Mouse (Mus musculus): Measurements from ENCODE around the gene Fblim1. TPM values are rescaled to one million over a fixed set of nuclear protein-coding genes. Genes with fewer than 3 reads are reported as not detected.
A peak's percentile ranks its signal among the peaks of the same experiment; 100 is the strongest.

Fblim1 gene
- total RNA-seq, 2 experiments from 2014 or later: 0.96 to 1.6 TPM

- no peak for DNase-seq (ENCODE audit: low spot score in 2 of 2)
- intact Hi-C loops (cut with DNase I): no loop called here
These were observed 21.6 kb upstream of the Fblim1 start for GRCm38 (mm10) chr4:141627502-141627901.

DNA sequence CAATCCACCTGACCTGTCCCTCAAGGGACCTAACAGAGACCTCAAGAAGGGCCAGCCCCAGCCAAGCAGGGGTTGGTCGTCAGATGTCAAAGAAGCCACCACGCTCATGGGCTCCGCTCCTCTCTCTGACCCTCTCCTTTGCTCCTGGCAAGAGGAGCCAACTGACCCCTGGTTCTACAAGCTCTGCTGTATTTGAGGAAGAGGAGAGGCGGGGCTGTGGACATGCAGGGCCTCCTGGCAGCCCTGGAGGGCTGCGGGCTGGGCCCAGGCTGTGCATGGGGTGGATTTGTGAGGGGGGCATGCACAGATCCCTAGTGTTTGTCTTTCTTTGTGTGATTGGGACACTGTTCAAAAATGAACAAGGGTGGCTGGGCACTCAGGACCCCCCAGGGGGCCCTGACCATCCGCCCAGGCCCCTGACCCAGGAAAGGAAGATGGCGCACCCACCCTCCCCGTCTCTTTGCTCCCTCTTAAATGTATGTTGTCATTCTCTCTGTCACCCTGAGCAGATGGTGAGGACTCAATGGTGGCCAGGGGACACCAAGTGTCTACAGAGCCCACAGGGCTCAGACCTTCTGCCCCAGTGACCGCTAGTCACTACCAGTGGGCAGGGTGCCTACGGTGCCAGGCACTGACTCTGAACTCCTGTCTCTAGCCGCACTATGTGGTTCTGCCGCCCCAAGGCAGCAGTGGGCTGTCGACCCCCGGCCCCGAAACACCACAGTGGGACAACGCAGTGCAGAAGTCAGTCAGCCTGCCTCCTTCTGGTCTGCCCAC, 20.1 kb upstream of the Fblim1 start:
- no peak for DNase-seq (ENCODE audit: low spot score in 2 of 2)
- intact Hi-C loops (cut with DNase I): no loop called here

GRCm38 (mm10) chr4:141624983-141625773, 19.3 kb upstream of the Fblim1 start:
- intact Hi-C loops (cut with DNase I): no loop called here
- peak; percentile 30 to 35 for DNase-seq (ENCODE audit: low spot score in 2 of 2)

DNA sequence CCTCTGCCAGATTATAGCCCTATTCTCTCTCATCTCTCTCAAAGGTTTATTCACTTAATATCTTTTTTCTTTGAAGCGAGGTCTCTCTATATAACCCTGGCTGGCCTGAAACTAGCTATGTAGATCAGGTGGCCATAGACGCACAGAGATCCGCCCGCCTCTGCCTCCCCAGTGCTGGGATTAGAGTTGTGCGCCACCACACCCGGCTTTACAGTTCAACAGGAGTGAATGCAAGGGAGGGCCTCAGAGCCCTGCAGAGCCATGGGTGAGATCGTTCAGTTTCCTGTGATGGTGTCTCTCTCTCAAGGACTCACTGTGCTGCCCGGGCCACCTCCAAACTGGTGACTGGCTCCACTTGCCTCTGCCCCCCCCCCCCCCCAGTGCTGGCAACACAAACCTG, 18.2 kb upstream of the Fblim1 start:
- intact Hi-C loops (cut with DNase I): no loop called here

GRCm38 (mm10) chr4:141623666-141624065, 17.8 kb upstream of the Fblim1 start, which contains the start of gene Slc25a34:
TSS of gene Slc25a34 (minus strand) at chr4:141623821.
- intact Hi-C loops (cut with DNase I): no loop called here
- DNase-seq (ENCODE audit: low spot score in 2 of 2): no peak

More for the DNA sequence above, 18.2 kb upstream of the Fblim1 start:
- no peak for DNase-seq (ENCODE audit: low spot score in 2 of 2)

- no peak for DNase-seq (ENCODE audit: low spot score in 2 of 2)
- intact Hi-C loops (cut with DNase I): no loop called here
These were observed 17.1 kb upstream of the Fblim1 start for GRCm38 (mm10) chr4:141623037-141623436.

DNA sequence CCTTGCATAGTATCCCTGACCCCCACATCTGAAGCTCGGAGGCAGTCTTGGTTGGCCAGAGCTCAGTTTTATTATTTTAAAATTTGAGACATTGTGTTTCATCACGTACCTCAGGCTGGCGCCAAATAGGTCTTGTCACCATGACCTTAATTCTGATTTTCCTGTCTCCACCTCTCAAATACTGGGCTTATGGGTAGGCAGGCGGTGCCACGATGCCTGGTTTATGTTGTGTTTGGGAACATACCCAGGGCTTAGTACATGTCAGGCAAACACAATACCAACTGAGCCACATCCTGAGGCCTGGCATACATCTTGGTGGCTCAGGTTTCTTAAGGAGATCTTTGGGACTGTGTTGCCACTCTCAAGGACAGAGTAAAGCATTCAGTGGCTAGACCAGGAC, 16.7 kb upstream of the Fblim1 start:
- no peak for DNase-seq (ENCODE audit: low spot score in 2 of 2)
- intact Hi-C loops (cut with DNase I): no loop called here

GRCm38 (mm10) chr4:141622091-141622490, 16.2 kb upstream of the Fblim1 start:
- intact Hi-C loops (cut with DNase I): no loop called here

GRCm38 (mm10) chr4:141621297-141621696, 15.4 kb upstream of the Fblim1 start:
- intact Hi-C loops (cut with DNase I): no loop called here
- DNase-seq (ENCODE audit: low spot score in 2 of 2): no peak

More at GRCm38 (mm10) chr4:141622091-141622490, 16.2 kb upstream of the Fblim1 start:
- no peak for DNase-seq (ENCODE audit: low spot score in 2 of 2)

DNA sequence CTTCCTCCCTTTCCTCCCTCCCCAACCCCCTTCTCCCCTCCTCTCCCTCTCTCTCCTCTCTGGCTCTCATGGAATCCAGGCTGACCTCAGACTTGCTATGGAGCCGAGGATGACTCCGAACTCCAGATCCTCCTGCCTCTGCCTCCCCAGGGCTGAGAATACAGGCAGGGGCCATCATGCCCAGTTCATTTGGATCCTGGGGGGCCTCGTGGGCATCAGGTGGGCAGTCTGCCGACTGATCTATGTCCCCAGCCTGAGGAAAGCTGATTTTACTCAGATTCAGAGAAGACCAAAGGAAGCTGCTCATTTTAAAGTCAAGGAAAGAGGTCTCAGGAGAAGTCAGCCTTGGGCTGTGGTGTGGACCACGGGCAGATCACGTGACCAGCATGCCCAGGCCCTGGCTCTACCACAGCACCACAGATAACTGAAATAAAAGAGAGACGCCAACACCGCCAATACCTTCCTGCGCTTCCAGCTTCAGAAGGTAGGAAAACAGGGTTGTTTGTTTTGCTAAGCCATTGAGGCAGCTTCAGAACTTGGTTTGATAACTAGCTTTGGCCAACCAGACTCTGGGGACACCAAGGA, 13.5 kb upstream of the Fblim1 start:
- no peak for DNase-seq (ENCODE audit: low spot score in 2 of 2)
- intact Hi-C loops (cut with DNase I): loop anchor here (5.0 kb wide), 1 partner anchor 228 kb away; the partner anchor contains the start of gene Ctrc

- intact Hi-C loops (cut with DNase I): loop anchor here (5.0 kb wide), 1 partner anchor 229 kb away; the partner anchor contains the start of gene Ctrc
- DNase-seq (ENCODE audit: low spot score in 2 of 2): no peak
These were observed 12.8 kb upstream of the Fblim1 start, which contains the start of gene Tmem82 for GRCm38 (mm10) chr4:141618565-141619243. TSS of gene Tmem82 (minus strand) at chr4:141618633.

DNA sequence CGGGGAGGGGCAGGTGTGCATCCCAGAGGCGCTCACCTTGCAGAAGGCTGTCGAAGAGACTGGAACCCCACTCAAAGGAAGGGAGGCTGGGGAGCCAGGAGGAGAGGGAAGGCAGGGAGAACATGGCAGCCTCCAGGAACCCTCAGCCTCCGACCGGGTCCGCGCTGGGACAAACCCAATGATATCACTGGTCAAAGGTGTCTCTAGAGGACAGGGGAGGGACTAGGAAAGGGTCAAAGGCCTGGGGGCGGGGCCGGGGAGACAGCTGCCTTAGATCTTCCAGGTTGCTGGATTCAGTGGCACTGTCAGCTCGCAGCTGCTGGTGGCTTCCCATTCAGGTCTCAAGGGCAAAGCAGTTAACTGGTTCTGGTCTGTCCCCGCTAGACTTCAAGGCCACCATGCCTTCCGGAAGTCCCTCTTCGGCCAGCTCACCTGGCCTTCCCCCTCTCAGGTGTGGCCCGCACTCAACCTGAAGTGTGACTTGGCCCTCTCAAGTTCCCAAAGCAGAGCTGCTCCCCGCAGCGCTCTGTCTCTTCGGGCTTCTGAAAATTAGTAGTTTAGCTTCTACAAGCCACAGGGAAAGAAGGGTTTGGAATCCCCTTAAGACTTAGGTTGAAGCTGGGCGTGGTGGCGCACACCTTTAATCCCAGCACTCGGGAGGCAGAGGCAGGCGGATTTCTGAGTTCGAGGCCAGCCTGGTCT, 12.1 kb upstream of the Fblim1 start:
- no peak for DNase-seq (ENCODE audit: low spot score in 2 of 2)
- intact Hi-C loops (cut with DNase I): loop anchor here (5.0 kb wide), 1 partner anchor 229 kb away; the partner anchor contains the start of gene Ctrc

- intact Hi-C loops (cut with DNase I): loop anchor here (5.0 kb wide), 1 partner anchor 230 kb away; the partner anchor contains the start of gene Ctrc
- DNase-seq (ENCODE audit: low spot score in 2 of 2): peak; percentile 31 to 35
These were observed 11.4 kb upstream of the Fblim1 start for GRCm38 (mm10) chr4:141617299-141617698.

- DNase-seq (ENCODE audit: low spot score in 2 of 2): no peak
- intact Hi-C loops (cut with DNase I): loop anchor here (5.0 kb wide), 1 partner anchor 230 kb away; the partner anchor contains the start of gene Ctrc
These were observed 10.9 kb upstream of the Fblim1 start for GRCm38 (mm10) chr4:141616811-141617210.

DNA sequence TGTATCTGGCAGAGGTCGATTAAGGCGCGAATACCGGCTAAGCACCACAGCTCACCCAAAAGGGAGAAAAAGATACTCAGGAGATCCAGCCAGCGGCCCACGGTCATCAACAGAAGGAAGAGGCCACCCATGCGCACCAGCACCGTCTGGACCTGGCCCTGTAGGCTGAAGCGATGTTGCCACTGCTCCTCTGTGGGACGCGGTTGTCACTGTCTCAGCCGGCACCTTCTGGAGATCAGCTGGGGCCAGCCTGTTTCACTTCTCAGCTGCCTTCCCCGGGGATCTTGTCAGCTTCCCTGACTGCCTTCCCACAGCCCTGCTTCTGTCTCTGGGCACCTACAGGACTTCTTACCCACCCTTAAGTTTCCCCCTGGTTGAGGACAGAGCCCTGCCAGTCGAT, 9.1 kb upstream of the Fblim1 start:
- intact Hi-C loops (cut with DNase I): loop anchor here (5.0 kb wide), 1 partner anchor 232 kb away; the partner anchor contains the start of gene Ctrc
- no peak for DNase-seq (ENCODE audit: low spot score in 2 of 2)

- no peak for DNase-seq (ENCODE audit: low spot score in 2 of 2)
- intact Hi-C loops (cut with DNase I): no loop called here
These were observed 3.6 kb upstream of the Fblim1 start for GRCm38 (mm10) chr4:141609538-141609937.

DNA sequence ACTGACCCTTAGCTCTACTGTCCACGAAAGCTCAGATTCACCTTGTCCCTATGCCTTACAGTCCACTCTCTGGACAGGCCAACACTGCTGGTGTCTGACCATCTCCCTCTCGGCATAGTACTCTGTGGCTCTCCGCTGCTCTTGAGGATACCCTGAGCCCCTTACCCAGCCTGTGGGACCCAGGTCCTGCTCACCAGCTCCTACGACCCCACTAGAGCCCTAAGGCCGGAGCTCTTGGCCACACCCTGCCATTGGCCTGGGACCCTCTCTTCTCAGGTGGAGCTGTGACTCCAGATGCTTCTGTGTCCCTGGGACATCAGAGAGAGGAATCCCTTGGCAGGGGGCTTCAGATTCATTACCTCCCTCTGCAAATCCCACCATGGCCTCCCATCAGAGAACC, 475 bp downstream of the Fblim1 start:
- DNase-seq (ENCODE audit: low spot score in 2 of 2): no peak
- intact Hi-C loops (cut with DNase I): no loop called here

GRCm38 (mm10) chr4:141604493-141604892, 1.4 kb downstream of the Fblim1 start:
- no peak for DNase-seq (ENCODE audit: low spot score in 2 of 2)
- intact Hi-C loops (cut with DNase I): no loop called here

DNA sequence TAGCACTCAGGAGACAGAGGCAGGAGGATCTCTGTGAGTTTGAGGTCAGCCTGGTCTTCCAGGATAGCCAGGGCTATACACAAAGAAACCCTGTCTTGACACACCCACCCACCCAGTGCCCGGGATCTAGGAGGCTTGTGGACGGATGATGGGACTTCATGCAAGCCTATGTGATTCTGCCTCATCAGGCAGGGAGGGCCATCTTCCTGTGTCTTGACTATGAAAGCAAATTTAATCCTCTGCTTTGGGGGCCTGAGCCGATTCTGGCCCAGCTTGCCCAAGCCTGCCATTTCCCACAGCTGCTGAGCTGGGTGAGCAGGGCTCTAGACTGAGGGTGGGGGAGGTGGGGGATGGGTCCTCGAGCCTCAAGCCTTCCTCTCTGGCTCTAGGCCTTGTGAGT, 2.0 kb downstream of the Fblim1 start:
- intact Hi-C loops (cut with DNase I): no loop called here
- no peak for DNase-seq (ENCODE audit: low spot score in 2 of 2)

All from left cerebral cortex, postnatal 25 days (tissue).